Mouse (Mus musculus): ENCODE measurements at regions not wholly inside any gene's neighbourhood (a gene's known extent, or its start where the extent isn't known, plus 50 kb on each side); places are given as distances from the start of the nearest gene placed in this dataset.
"Not testable (repeated sequence)": the region's sequence is repeated elsewhere in the genome, so short reads cannot be mapped to it uniquely, and the experiment has no call there.

DNA sequence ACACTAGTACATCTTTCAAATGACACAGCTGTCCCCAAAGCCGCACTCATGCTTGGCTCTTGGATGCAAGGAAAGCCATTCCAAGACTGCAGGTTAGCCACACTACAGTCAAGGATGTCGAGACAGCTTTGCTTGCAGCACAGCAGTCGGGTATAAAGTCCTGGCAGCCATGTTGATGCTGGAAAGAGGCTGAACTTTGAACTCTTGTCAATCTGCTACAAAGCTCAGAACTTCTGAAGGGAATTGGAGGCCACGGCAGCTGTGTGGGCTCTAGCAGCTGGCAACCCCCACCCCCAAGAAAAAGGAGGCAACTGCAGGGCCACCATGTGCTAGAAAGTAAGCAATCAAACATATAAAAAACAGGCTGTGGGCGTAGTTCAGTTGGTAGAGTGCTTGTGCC lies 90.0 kb upstream of the Zcchc2 start:
- no peak for DNase-seq (ENCODE audit: low spot score in 2 of 2)

DNA sequence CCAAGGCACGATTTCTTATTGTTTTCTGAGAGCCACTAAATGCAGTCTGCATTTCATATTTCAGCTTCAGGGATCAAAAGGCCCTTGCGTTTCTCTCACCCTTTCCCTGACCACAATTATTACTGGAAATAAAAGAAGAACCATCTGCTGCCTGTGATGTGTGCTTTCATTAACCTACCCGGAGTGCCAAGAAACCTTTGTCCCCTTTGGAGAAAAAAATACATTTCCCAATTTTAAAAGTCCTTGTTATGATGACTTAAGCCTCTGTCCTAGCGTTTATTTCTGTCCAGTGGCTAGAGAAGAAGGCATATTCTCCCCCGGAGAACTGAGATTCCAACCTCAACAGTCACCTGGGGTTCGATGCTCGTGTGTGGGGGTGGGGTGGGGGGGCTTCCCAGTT lies 89.3 kb upstream of the Zcchc2 start:
- DNase-seq (ENCODE audit: low spot score in 2 of 2) = no peak

DNA sequence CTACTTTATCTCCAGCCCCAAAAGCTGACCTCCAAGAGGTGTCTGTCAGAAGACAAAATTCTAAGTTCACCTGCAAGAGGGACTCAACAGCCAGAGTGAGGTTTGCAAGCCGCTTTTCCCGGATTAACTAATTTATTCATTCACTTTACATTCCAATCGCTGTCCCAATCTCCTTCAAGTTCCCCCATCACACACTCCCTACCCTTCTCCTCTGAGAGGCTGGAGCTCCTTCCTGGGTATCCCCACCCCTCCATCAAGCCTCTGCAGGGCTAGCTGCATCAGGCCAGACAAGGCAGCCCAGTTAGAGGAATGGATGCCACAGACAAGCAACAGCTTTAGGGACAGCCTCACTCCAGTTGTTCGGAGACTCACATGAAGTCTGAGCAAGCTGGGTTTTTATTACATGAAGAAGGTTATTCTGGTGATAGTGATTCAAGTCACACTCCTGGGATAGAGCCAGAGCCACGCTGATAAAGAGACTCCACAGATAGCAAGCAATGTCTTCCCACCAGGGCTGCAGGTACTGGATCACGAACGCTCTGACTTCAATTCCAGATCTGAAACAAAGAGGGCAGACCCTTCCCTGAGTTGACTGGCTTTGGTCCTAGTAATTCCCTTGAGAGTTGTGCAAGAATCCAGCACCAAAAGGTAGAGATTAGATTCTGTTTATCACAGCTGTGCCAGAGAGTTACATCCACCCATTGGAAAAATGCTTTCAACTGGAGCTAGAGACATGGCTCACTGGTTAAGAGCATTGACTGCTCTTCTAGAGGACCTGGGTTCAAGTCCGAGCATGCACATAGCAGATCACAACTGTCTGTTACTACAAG lies 86.7 kb upstream of the Zcchc2 start:
- DNase-seq (ENCODE audit: low spot score in 2 of 2) = no peak

DNA sequence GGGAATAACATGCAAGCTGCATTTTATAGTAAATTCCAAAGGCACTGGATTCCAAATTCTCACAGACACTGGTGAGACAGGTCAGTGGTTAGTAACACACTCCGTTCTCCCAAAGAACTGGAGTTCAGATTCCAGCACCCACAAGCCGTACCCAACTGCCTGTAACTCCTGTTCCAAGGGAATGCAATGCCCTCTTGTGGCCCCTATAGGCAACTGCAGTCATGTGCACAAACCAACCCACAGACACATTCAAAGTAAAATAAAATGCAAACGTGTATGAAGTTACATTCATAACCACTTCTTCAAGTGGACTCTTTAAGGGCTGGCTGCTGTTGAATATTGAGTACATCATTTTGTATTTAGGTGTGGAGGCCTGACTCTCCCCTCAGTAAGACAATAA lies 85.5 kb upstream of the Zcchc2 start:
- DNase-seq (ENCODE audit: low spot score in 2 of 2) = no peak

DNA sequence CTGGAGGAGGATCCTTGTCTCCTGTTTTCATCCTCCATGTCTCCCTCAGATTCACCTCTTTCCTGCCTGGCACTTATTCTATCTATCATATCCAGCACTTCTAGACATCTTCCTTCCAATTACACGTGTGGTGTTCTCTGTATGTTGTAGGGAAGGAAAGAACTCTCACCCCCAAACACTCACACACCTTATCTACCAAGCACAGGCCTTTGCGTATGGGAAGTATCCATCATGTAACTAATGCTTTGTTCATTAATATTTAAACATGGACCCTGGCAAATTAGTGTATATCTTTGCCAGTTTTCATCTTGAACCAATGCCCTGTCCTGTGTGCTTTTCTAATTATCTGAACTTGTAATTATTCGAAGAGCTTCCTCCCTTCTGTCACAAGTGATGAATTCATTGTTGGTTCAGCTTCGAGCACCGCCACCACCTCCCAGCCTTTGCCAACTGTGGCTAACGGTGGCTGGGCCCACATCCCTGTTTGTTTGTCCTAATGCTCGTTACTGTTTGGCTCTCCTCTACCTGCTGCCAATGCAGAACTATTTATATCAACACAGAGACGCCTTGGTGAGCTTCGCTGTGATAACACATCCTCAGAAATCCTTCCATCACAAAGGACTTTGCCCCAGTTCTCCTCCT lies 84.3 kb upstream of the Zcchc2 start:
- no peak for DNase-seq (ENCODE audit: low spot score in 2 of 2)

DNA sequence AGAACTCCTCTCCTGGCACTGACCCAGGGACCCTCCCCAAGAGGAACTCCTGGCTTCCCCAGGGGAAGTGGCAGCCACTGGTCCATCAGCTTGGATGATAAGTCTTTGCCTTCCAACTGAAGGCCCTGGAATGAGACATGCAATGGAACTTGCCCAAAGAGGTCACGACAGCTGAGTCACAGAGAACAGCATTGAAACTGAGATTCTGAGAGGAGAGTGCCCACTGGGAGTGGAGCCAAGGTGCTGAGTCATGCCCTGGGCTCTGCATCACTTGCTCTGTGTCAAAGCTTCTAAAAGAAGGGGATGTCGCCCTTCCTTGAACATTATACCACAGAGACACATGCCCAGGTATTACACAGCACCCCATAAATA lies 83.8 kb upstream of the Zcchc2 start:
- DNase-seq (ENCODE audit: low spot score in 2 of 2) = peak; percentile 87 to 89

DNA sequence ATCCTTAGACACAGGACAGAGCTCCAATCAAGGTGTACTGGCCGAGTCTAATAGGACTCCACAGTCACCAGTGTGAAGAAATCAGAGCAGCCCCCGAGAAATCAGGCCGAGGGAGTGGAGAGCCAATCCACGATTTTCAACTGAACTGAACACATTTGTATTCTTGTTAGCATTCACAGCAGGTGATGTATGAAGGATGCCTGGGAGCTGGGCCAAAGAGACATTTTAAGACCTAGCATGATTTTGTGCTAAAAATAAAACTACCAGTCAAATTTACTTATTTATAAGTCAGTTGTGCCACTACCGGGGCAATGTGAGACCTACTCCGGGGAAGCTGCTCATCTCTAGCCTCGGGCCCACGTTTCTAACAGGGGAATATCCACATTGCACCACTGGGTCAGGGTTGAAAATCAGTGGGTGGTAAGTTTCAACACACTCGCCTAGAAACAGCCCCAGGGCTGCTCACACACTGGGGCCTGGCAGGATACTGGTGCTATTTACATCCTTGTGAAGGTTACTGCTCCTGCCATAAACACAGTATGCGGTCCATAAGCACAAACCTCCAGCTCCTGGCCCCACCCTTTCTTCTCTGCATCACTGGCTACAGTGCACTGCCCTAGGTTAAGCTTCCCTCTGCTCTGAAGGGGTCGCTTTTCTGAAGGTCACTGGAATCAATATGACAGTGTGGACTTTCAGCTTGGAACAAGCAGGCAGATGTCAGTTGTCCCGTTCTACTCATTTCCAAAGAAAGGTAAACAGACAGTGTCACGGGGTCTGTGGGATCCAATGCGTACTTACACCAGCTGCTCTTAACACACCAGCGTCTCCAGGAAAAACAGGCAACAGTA lies 82.0 kb upstream of the Zcchc2 start:
- no peak for DNase-seq (ENCODE audit: low spot score in 2 of 2)

DNA sequence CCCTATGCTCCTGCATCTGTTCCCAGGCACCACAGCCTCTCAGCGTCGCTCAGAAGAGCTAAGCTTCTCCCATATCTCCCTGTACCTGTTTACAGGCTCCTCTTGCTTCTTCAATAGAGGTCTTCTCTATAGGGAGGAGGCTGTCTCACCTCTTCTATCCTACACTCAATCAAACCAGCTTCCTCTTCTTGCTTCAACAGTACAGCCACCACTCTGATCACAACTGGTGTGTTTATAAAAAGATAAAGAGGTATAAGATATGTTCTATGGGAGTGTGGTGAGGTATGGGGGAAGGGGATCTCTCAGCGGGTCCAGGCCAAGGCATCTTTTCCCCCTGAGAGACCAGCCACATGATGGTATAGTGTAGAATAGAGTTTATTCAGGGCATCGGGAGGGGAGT lies 81.1 kb upstream of the Zcchc2 start:
- no peak for DNase-seq (ENCODE audit: low spot score in 2 of 2)

DNA sequence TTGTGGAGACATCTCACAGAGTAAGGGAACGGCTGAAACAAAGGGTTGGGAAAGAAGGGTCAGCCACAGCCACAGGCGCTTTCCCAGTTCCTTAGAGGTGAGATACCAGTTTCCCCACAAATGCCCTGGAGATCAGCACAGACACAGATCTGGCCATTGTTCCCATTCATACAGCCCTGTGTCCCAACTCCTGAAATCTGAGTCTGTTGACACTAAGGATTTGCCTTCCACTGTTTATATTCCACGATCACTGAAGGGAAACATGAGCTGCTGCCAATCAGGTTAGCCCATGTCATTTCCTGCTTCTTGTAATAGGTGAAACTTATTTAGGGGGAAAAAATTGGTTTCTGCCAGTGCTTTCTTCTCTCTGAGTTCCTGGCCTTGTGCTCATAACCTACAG lies 78.5 kb upstream of the Zcchc2 start:
- no peak for DNase-seq (ENCODE audit: low spot score in 2 of 2)

DNA sequence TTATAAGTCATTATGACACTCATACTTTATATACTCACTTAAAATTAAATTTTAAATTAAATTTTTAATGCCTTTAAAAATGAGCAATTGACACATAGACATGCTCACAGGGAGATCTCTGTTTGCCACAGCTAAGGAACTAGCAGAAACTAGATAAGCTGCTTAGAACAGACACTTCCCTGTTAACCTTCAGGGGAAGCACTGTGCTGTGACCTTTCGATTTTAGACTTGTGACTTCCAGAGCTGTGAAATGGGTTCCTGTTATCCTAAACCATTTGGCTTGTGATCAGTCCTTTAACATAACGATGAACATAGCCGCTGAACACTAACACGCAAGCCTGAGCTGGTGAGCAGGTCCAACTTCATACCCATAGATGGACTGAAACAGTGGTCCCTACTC lies 68.4 kb upstream of the Zcchc2 start:
- DNase-seq (ENCODE audit: low spot score in 2 of 2) = no peak

DNA sequence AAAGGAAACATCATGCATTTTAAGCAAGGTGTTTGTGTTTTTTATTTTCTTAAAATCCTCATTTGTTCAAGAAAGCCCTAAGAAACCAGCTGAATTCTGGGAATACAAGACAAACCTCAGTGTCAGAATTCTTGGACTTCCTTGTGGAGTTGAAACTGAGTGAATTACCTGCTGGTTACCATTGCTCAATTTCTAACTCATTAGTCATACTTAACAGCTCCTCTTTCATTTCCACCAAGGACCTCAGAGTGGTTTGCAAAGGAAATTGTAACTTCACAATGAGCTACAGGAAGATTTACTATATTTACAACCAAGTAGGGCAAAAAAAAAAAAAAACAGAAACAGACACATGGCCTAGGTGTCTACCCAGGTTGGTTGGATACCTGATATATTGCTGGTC lies 67.6 kb upstream of the Zcchc2 start:
- DNase-seq (ENCODE audit: low spot score in 2 of 2) = no peak

DNA sequence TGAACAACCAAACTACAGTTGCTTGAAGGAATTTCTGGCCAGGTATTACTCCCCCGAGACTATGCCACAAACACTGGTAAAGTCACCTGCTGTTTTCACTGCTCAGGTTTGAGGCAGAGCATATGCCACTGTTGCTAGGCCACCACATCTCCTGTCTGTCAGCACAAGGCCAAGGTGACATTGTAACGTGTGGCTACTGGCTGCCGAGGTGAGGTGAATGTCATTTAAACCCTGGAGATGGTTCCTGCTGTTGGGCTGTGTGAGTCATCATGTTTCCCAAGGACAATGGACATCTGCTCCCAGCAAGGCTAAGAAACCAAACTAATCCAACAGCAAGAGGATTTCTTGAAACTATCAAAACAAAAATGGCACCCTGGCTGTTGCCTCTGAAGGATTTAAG lies 67.2 kb upstream of the Zcchc2 start:
- no peak for DNase-seq (ENCODE audit: low spot score in 2 of 2)

DNA sequence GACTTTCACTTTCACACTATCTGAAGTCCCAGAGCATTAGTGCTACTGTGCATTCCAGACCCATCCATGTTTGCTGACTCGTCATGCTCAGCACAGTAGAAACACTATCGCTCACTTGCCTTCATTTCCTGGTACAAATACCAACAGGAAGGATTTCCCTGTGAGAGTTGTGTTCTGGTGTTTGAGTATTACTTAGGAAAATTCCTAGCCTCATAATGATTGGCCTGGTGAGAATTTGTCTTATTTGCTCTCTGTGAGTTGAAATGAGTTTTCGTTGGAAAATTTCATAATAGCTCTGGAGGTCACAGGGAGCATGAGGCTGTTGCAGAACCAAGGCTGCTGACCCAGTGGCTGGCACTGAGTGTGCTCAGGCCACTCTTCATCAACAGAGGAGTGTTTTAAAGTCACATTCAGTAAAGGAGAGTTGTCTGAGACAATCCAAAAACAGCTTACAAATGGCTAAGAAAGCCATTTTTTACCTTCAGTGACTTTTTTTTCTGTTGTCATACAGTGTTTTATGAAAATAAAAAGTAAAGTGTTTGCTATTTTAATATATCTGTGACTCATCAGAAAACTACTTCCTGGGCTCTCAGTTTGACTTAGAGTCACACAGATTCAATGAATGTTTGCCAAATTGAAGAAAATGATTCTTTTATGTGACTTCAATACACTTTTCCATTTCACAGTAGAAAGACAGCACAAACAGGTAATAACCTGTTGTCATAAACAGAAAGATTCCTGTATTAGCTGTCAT lies 64.4 kb upstream of the Zcchc2 start:
- DNase-seq (ENCODE audit: low spot score in 2 of 2) = no peak

DNA sequence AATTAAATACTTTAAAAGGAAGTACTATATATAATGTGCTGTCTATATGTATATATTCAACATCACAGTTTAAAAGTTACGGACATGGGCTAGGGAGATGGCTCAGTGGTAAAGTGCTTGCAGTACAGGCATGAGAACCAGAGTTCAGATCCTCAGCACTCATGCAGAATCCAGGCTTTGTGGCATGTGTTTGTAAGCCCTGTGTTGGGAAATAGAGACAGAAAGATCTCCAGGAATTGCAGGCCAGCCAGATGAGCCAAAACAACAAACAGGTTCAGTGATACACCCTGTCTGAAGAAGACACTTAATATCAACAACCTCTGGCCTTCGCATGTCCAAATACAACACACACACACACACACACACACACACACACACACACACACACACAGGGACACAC lies 63.3 kb upstream of the Zcchc2 start:
- DNase-seq (ENCODE audit: low spot score in 2 of 2) = no peak

DNA sequence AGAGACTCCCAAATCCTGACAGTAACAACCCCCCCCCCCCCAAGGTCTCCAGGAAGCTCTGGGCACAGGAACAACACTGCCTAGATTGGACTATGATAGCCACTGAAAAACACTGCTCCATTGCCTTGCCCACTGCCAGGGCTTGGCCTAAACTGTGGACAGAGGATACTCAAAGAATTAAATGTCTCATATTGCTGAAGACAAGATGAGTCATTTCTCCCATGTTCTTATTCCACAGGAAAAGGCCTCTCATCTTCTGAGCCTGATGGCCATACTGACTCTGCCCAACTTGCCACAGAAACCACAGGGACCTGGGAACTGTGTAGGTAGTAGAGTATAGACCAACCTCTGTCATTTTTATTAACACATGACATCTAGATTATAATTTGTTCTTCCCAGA lies 59.4 kb upstream of the Zcchc2 start:
- no peak for DNase-seq (ENCODE audit: low spot score in 2 of 2)

DNA sequence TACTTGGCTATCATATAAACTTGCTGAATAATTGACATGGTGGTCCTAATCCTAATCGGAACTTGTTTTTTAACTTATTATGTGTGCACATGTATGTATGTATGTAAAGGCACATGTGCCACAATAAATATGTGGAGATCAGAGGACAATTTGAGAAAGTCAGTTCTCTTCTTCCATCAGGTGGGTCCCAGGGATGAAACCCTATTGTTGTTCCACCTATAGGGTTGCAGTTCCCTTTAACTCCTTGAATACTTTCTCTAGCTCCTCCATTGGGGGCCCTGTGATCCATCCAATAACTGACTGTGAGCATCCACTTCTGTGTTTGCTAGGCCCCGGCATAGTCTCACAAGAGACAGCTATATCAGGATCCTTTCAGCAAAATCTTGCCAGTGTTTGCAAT lies 56.0 kb upstream of the Zcchc2 start:
- DNase-seq (ENCODE audit: low spot score in 2 of 2) = not testable (repeated sequence)

Measured in gastrocnemius, adult 8-10 months (tissue).